Mouse (Mus musculus) B cell, adult 2 months (primary cell): ENCODE data around the gene Hist1h2ak.

Experiments
- DNase-seq, 2 experiments: peaks; one replicate each; pipeline ENCODE4 v3.0.0; 2022

The Hist1h2ak gene

DNA sequence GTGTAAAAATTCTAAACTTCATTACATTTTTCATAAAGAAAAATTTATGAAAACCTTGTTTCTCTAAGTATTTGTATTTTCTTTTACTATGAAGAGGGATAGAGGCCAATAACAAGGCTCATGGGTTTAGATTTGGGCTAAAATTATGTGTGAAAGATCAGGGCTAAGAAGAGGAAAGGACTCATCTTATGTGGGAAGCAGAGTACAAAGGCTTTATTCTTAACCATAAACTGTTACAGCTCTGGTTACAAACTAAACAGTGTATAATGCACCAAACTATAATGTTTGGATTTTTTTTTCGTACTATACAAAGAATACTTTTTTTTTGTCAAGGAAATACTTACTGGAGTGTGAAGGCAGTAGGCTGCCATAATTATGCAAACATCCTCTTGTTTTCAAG, 2.1 kb upstream of the Hist1h2ak start:
- DNase-seq = no peak

DNA sequence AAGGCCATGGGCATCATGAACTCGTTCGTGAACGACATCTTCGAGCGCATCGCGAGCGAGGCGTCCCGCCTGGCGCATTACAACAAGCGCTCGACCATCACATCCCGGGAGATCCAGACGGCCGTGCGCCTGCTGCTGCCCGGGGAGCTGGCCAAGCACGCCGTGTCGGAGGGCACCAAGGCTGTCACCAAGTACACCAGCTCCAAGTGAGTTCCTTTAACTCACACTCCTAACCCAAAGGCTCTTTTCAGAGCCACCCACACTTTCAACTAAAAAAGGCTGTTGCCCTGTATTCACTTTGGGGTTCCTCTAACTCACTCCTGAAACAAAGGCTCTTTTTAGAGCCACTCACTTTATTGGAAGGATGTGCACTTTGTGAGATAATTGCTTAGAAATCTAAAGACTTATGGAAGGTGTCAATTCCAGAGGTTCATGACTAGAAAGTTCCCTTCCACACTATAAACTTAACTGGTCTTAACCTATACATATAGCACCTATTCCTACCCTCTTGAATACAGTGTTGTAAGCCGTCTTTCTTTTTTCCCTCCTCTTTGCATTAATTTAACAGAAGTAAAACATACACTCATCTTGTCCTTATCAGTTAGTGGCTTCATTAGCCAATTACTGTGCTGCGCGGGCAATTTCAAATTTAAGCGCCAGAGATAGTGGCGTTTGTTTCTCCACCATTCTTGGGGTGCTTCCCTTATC, 821 bp upstream of the Hist1h2ak start:
- DNase-seq = peak; percentile 54 to 56

DNA sequence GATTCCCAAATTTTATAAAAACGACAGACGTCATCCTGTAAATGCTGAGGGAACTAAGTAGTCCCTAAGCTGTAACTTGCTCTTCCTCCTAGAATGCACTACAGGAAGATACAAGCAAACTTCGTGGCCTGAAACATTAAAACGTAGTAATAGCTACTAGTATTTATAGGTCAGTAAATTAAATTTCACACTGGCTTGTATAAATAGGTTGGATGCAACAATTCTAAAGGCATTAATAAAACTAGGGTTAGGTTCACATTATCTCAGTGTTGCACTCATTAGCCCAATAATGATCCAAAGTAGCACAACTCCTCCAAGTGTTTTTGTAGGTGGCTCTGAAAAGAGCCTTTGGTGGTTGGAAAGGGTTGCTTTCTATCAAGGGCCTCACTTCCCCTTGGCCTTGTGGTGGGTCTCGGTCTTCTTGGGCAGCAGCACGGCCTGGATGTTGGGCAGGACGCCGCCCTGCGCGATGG, 540 bp downstream of the Hist1h2ak start:
- no peak for DNase-seq

DNA sequence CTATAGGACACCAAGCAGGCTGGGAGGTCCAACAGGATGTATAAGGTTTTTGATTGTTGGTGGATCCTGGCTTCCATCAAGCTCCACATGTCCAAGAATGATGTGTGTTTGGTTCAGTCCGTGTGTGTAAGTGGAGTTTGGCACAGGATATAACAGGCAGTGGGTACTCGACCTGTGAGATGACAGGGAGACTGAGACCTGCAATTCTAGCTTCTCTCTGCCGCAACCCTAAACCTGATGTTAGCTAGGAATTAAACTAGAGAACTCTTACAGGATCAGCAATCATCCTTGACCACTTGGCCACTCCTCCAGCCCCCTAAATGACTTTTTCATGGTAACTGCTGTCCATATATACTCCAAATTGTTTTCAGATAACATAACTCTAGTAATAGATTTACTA, 1.3 kb downstream of the Hist1h2ak start:
- DNase-seq = no peak

DNA sequence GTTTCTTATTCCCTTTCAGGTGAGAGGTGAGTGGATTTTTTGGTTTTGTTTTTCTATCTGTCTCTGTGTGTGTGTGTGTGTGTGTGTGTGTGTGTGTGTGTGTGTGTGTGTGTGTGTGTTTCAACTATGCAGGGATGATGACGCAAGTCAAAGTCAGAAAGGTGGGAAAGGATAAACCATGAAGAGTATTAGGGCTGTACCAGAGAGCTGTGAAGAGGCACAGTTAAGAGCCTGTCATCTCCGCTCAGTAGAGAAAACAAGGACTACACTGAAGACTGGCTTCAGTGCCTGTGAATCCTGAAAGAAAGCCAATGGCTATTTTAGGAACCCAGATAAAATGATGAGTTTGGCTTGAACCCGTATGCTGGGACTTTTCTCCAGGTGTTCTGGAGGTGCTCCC, 1.8 kb downstream of the Hist1h2ak start:
- DNase-seq = no peak

DNA sequence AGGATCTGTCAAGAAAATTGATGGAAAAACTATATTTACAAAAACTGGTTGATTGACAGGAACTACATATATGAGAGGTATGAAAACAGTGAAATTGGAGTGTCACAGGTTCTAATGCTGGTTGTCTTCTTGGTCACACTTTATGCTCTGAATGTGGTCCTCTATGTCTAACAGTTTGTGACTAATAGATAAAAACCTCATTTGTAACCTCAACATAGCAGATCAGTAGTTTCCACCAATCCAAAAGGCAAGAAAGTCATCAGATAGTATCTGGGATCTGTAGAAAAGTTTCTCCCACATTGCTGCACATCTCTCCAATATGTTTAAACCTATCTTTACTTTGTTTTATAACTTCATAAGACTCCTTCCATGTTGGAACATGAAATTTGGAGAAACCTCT, 2.2 kb downstream of the Hist1h2ak start:
- DNase-seq = no peak

DNA sequence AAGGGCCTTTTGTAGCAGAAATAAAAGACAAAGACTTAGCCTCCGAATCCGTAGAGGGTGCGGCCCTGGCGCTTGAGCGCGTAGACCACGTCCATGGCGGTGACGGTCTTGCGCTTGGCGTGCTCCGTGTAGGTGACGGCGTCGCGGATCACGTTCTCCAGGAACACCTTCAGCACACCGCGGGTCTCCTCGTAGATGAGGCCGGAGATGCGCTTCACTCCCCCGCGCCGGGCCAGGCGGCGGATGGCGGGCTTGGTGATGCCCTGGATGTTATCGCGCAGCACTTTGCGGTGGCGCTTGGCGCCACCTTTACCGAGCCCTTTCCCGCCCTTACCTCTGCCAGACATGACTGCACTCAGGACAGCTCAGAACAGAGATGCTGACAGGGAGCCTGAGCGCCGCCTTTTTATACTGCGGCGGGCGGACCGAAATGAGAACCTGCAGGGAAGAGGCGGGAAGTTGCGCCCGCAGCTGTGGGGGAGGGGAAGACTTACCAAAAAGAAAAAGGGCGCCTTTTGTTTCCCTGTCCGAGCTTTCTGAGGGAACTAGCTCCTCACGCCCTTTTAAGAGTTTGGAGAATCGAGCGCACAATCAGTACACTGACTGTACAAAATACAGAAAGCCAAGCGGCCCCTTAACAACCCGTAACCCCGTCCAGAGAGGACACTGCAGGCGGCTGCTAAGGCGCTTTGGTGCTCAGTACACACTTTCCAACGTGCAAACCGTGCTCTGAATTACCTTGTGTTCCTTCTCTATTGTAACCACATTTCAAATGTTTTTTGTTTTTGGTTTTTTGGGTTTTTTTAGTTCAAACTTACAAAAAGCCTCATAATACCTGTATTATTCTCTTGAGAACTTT, 3.2 kb downstream of the Hist1h2ak start, which contains the start of gene Hist1h4k:
Hist1h4k (minus strand) TSS at position 347 of the 859 bp plus-strand sequence.
- peak; percentile 89 to 92 for DNase-seq

DNA sequence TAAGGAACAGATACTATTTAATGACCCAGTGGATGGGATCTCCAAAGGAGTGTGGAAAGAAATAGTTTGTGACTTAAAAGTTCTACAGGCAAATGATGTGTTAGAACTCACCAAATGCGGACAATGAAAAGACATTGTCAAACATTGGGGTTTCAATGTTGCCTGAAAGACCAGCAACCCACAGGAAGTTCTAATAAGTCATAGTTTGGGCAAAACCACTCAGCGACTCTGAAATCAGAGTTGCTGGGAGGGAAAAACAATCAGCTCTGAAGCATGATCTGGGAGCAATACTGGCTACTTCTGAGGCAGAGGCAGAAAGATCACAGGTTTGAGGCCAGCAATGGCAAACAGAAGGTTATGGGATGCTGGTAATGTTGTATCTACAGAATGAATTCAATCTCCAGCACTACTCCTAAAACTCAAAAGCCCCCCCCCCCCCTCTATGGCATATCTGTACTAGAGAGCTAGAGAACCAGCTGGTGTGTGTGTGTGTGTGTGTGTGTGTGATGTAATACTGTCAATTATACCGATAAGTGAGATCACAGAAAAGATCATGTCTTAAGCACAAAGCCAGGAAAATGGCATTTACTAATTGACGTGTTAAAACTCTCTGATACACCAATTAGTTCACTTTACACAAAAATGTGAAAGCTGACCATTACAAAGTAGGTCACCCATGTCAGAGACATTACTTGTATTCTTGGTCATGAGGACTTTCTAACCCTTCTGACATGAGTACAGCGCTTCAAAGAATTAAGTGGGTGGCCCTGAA, 4.1 kb downstream of the Hist1h2ak start:
- DNase-seq = no peak

DNA sequence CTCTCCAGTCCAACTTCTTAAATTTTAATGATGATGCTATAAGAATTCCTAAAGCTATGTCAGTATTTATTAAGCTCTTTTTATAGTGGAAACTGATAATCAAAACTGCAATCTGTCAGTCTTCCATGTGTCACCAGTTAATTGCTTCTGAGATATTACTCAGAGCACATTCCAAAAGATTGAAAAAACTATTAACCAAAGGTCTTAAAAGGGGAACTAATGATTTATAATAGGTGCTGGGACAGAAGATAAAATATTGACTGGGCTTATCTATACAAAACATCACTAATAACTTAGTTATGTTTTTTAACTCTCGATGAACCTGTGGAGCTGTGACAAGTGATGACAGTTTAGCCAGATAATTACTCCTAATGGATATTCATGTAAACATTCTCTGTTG, 8.6 kb downstream of the Hist1h2ak start:
- no peak for DNase-seq

DNA sequence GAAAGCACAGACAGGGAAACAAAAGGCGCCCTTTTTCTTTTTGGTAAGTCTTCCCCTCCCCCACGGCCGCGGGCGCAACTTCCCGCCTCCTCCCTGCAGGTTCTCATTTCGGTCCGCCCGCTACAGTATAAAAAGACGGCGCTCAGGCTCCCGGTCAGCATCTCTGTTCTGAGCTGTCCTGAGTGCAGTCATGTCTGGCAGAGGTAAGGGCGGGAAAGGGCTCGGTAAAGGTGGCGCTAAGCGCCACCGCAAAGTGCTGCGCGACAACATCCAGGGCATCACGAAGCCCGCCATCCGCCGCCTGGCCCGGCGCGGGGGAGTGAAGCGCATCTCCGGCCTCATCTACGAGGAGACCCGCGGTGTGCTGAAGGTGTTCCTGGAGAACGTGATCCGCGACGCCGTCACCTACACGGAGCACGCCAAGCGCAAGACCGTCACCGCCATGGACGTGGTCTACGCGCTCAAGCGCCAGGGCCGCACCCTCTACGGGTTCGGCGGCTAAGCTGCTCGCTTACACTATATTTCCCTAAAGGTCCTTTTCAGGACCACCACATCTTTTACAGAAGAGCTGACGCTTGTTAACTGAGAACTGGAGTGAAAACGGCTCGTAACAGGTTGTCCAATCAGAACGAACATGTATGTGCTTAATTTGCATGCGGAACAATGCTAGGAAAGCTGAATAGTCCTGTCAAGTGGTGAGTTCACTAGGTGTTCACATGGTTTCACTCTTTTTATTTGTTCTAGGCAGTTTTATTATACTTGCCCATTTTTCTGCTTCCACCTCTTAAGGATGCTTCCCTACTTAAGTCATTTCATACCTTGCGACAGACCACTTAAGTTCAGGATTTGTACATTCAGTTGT, 18.5 kb downstream of the Hist1h2ak start, which contains the start of gene Hist1h4j:
Hist1h4j (plus strand) TSS at position 159 of the 862 bp plus-strand sequence.
- DNase-seq = peak; percentile 77 to 79

DNA sequence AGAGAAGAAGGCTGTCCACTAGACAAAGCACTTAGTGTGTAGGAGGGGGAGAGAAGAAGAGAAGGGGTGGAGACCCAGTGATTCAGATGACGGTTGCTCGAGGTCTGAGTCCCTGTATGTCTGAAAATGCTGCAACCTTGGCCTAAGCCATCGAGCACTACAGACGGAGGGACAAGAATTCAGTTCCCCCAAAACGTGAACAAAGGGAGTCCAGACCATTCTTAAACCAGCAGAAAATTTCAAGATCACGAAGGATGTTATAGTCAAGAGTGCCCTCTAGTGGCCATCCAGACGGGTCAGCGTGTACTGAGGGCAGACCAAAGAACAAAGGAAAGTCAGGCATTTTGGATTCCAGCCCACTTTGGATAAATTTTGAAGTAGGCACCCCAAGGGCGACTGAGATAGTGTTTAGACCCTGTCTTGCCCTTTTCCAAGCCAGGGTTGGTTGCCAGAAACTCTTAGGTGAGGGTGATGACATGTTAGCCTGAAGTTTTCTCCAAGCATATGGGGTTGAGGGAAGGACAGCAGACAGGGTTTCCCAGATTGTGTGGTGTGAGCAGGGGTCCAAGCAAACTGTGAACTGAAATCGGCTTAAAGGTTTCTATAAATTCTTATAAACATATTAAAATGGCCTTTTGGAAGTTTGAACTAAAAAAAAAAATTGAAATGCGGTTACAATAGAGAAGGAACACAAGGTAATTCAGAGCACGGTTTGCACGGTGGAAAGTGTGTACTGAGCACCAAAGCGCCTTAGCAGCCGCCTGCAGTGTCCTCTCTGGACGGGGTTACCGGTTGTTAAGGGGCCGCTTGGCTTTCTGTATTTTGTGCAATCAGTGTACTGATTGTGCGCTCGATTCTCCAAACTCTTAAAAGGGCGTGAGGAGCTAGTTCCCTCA, 19.4 kb downstream of the Hist1h2ak start:
- peak; percentile 86 to 88 for DNase-seq

DNA sequence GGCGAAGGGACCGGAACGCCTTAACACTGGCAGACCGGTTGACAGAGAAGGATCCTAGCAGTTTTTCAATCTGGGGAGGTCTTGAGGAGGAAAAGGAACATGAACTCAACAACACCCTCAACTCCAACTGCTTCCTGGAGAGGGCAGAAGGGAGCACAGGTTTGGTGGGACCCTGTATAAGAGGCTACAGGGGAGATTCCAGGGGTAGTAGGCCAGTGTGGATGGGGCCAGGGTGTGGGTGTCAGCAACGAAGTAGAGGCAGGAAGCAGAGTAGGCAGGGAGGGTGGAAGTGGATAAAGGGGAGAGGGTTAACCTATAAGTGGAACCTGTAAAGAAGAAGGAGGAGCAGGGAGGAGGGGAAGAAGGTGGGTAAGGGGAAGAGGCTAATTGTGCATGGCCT, 20.2 kb downstream of the Hist1h2ak start:
- no peak for DNase-seq

DNA sequence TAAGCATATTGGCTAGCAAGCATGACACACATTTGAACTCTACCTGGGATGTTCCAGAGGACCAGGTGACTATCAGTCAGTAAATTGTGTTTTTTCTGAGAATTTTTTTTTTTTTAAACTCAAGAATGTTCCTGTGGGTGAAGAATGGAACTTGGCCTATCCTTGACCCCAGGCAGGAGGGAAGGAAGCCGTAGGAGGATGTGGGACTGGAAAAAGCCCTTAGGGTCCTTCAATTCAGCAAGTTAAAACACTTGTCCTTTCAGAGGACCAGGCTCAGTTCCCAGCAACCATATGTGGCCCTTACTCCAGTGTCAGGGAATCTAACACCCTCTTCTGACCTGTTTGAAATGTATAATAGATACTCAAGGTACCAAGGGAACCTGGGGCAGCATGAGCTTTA, 24.1 kb downstream of the Hist1h2ak start:
- DNase-seq = no peak

DNA sequence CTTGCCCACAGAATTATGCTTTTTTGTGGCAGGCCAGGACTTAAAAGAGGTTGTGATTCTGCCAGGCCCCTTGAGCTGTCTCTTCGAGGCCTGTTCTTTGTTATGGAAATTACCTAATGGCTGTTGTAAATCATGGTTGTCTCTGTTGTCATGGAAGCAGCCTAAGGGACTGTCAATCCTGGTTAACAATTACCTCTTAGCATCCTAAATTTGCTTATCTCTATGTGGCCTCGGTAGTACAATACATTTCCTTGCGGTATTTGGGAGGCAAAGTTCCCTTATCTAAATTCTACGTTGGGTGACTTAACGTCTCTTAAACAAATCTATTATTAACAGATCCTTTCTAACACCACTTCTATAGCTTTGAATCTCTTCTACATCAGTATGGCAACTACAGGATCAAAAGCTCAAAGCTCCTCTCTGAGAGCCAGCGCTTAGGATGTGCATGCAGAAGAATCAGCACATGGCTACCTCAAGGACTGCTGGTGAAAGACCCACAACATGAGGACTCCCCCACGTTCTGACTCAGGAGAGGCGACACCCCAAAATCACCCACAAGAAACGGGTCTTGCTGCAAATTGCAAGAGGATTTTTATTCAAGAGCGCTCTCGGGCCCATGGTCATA, 25.6 kb downstream of the Hist1h2ak start:
- DNase-seq = no peak

DNA sequence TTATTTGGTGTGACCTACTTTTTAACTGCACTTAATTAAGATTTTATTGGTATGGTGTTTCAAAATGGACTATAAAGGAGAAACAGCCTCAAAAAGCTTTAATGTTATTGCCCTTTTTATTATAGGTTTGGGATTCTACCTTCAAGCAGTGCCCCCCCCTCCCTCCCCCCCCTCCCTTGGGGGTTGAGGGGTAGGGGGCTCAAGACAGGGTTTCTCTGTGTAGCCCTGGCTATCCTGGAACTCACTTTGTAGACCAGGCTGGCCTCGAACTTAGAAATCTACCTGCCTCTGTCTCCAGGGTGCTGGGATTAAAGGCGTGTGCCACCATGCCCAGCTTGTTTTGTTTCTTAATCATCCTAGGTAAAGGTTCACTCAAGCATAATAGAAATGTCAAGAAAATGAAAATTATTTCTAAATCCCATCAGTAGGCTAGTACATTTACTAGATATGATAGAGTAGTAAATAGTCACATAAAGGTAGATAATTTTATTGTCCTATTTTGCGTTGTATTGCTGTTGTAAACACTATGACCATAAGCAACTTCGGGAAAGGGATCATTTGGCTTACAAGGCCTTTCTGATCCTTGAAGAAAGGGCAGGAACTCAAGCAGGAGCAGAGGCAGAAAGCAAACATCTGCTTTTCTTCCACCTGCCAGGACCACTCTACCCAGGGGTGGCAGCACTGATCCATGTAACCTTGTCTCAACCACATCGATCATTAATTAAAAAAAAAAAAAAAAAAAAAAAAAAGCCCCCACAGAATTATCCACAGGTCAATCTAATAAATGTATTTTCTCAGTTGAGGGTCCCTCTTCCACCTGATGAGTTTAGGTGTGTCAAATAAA, 30.4 kb downstream of the Hist1h2ak start:
- DNase-seq = peak; percentile 38 to 42

DNA sequence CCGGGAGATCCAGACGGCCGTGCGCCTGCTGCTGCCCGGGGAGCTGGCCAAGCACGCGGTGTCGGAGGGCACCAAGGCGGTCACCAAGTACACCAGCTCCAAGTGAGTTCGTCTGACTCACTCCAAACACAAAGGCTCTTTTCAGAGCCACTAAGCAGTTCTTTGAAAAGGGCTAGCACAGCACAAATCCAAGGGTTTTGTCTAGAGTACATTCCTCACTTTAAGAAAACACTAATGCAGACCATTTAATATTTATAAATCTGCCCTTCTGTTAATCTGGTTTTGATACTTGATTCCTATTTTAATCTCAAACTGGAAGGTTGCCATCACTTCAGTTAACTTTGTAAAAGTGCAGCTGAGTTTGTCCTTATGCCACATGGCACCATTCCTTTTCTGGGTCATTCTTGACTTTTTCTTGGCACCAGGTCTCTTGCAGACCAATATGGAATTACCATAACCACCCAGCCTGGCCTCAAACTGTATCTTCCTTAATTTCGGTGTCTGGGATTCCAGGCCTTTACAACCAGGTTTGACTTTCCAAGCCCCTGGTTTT, 31.2 kb downstream of the Hist1h2ak start:
- DNase-seq = no peak

DNA sequence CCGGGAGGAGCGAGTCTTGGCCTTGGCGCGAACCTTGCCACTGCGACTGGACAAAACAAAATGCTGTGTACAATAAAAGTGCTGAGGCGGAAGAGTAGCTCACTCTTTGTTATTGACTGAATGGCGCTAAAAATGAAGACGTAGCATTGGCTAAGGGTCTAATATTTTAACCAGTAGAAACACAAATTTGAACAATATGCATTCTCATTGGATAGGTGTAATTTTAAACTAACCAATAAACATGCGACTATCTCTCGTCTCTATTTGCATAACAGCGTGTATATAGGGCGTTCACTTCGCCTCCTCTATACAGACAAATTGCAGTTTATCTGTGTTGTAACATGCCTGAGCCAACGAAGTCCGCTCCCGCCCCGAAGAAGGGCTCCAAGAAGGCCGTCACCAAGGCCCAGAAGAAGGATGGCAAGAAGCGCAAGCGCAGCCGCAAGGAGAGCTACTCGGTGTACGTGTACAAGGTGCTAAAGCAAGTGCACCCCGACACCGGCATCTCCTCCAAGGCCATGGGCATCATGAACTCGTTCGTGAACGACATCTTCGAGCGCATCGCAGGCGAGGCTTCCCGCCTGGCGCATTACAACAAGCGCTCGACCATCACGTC, 31.8 kb downstream of the Hist1h2ak start, which contains the start of gene Hist1h2bm:
Hist1h2bm (plus strand) TSS at position 288 of the 616 bp plus-strand sequence.
- DNase-seq = peak; percentile 65 to 66

DNA sequence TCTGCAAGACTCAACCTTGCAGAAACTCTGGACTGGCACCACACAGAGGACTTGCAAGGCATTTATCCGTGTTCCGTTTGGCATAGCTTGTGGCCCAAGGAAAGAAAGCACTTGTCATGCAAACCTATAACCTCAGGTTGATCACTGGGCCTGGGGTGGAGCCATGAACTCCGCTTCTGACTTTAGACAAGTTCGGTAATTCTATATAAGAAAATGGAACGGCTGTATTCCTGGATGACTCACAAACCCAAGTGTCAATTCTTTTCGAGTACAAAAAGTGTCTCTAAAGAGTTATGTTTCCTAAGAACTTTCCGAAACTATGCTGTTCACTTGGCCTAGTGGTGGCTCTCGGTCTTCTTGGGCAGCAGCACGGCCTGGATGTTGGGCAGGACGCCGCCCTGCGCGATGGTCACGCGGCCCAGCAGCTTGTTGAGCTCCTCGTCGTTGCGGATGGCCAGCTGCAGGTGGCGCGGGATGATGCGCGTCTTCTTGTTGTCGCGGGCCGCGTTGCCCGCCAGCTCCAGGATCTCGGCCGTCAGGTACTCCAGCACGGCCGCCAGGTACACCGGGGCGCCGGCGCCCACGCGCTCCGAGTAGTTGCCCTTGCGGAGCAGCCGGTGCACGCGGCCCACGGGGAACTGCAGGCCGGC, 32.4 kb downstream of the Hist1h2ak start:
- peak; percentile 10 to 14 for DNase-seq
